Mouse (Mus musculus): Measurements from ENCODE around the gene Hoxc11. TPM values are rescaled to one million over a fixed set of nuclear protein-coding genes. Genes with fewer than 3 reads are reported as not detected.

Hoxc11 gene
- total and polyA plus RNA-seq, 3 experiments = not detected

- TF ChIP-seq JUND (conservative IDR thresholded peaks at IDR 0.05; ENCODE audit: low read depth, low read length) (no peak), ZC3H11A (IDR thresholded peaks at IDR 0.05; ENCODE audit: low read depth, low read length) (no peak), E2F4 (IDR thresholded peaks at IDR 0.05; ENCODE audit: insufficient replicate concordance, low read depth, low read length) (no peak), ZNF384 (IDR thresholded peaks at IDR 0.05; ENCODE audit: low read depth, low read length) (no peak), EP300 (IDR thresholded peaks at IDR 0.05; ENCODE audit: low read length) (no peak), JUN (IDR thresholded peaks at IDR 0.05; ENCODE audit: insufficient read depth, low read depth, low read length) (no peak), ZMIZ1 (IDR thresholded peaks at IDR 0.05; ENCODE audit: low read depth, low read length) (no peak), CHD1 (IDR thresholded peaks at IDR 0.05; ENCODE audit: low read depth, low read length) (no peak), RCOR1 (conservative IDR thresholded peaks at IDR 0.05; ENCODE audit: low read depth, low read length) (no peak), SIN3A (IDR thresholded peaks at IDR 0.05; ENCODE audit: low read length) (no peak), USF2 (conservative IDR thresholded peaks at IDR 0.05; ENCODE audit: low read depth, low read length) (no peak), MAX (IDR thresholded peaks at IDR 0.05; ENCODE audit: low read length) (no peak), MAFK (IDR thresholded peaks at IDR 0.05; ENCODE audit: insufficient replicate concordance, low read length) (no peak), CTCF (conservative IDR thresholded peaks at IDR 0.05 in 1 of 2, IDR thresholded peaks at IDR 0.05 in 1 of 2; ENCODE audit: low read depth in 2 of 2, low read length in 2 of 2) (no peak), SMC3 (IDR thresholded peaks at IDR 0.05; ENCODE audit: low read depth, low read length) (no peak), NRF1 (IDR thresholded peaks at IDR 0.05; ENCODE audit: low read depth, low read length) (no peak), NELFE (IDR thresholded peaks at IDR 0.05; ENCODE audit: low read depth, low read length) (no peak), TCF12 (IDR thresholded peaks at IDR 0.05; ENCODE audit: low read depth, low read length) (no peak), GABPA (IDR thresholded peaks at IDR 0.05; ENCODE audit: insufficient replicate concordance, low read depth, low read length) (no peak), BHLHE40 (IDR thresholded peaks at IDR 0.05; ENCODE audit: low read depth, low read length) (no peak)
- dilution Hi-C loops (cut with MboI; ENCODE audit: extremely low pct_ligation_motif_present, extremely low pct_unique_long_range_greater_than_20kb, low sequenced_read_pairs) = no loop called here
- in situ Hi-C loops (cut with MboI; ENCODE audit: low pct_ligation_motif_present, low pct_unique_long_range_greater_than_20kb, low sequenced_read_pairs) = no loop called here
Measured at GRCm38 (mm10) chr15:102962492-102962891, 8.3 kb downstream of the Hoxc11 start.

GRCm38 (mm10) chr15:102963259-102963658 lies 9.0 kb downstream of the Hoxc11 start:
- Histone ChIP-seq H3K4me2 (ENCODE audit: insufficient read depth, low read depth, poor library complexity, severe bottlenecking) (peak overlapping the region; percentile 79), H3K36me3 (replicated peaks in 1 of 2; ENCODE audit: control insufficient read depth in 1 of 2, insufficient read depth in 1 of 2, low read length in 1 of 2) (no peaks in the 10 kb centered on the region), H3K9me3 (replicated peaks; ENCODE audit: low read length) (no peaks in the 10 kb centered on the region), H3K4me3 (replicated peaks in 1 of 3; ENCODE audit: low read depth in 2 of 3, low read length in 2 of 3, poor library complexity in 1 of 3) (no peak overlapping the region), H3K4me1 (ENCODE audit: control insufficient read depth in 1 of 2, insufficient read depth in 2 of 2) (peaks cover 3 to 32% of the 10 kb centered on the region in 2 experiments), H3K27me3 (replicated peaks) (peaks cover 93% of the 10 kb centered on the region), H3K9ac (ENCODE audit: insufficient read depth, low read depth) (peak overlapping the region; percentile 7), H3K27ac (ENCODE audit: insufficient read depth, low read depth) (no peak overlapping the region), H3K79me2 (replicated peaks; ENCODE audit: control insufficient read depth, extremely low read depth, insufficient read depth, poor library complexity, severe bottlenecking) (no peaks in the 10 kb centered on the region)
- dilution Hi-C loops (cut with MboI; ENCODE audit: extremely low pct_ligation_motif_present, extremely low pct_unique_long_range_greater_than_20kb, low sequenced_read_pairs) = no loop called here
- TF ChIP-seq JUND (conservative IDR thresholded peaks at IDR 0.05; ENCODE audit: low read depth, low read length) (no peak), UBTF (IDR thresholded peaks at IDR 0.05; ENCODE audit: low read depth, low read length) (no peak), USF1 (IDR thresholded peaks at IDR 0.05; ENCODE audit: low read depth, low read length) (no peak), CHD2 (IDR thresholded peaks at IDR 0.05; ENCODE audit: low read length) (no peak), MYC (IDR thresholded peaks at IDR 0.05; ENCODE audit: low read depth, low read length) (no peak), ELF1 (IDR thresholded peaks at IDR 0.05; ENCODE audit: low read depth, low read length) (no peak), BHLHE40 (IDR thresholded peaks at IDR 0.05; ENCODE audit: low read depth, low read length) (no peak), EP300 (IDR thresholded peaks at IDR 0.05; ENCODE audit: low read length) (no peak), ETS1 (conservative IDR thresholded peaks at IDR 0.05; ENCODE audit: low read depth, low read length) (no peak), ZMIZ1 (IDR thresholded peaks at IDR 0.05; ENCODE audit: low read depth, low read length) (no peak), HCFC1 (IDR thresholded peaks at IDR 0.05; ENCODE audit: low read depth, low read length) (no peak), ZNF384 (IDR thresholded peaks at IDR 0.05; ENCODE audit: low read depth, low read length) (no peak), JUN (IDR thresholded peaks at IDR 0.05; ENCODE audit: insufficient read depth, low read depth, low read length) (no peak), MXI1 (IDR thresholded peaks at IDR 0.05; ENCODE audit: low read depth, low read length) (no peak), KAT2A (IDR thresholded peaks at IDR 0.05; ENCODE audit: insufficient replicate concordance, low read length) (no peak)
- DNase-seq (ENCODE audit: extremely low read depth) = no peak
- in situ Hi-C loops (cut with MboI; ENCODE audit: low pct_ligation_motif_present, low pct_unique_long_range_greater_than_20kb, low sequenced_read_pairs) = no loop called here

More at GRCm38 (mm10) chr15:102962492-102962891, 8.3 kb downstream of the Hoxc11 start:
- Histone ChIP-seq H3K9ac (ENCODE audit: insufficient read depth, low read depth) (no peak overlapping the region), H3K27ac (ENCODE audit: insufficient read depth, low read depth) (no peak overlapping the region), H3K79me2 (replicated peaks; ENCODE audit: control insufficient read depth, extremely low read depth, insufficient read depth, poor library complexity, severe bottlenecking) (no peaks in the 10 kb centered on the region), H3K36me3 (replicated peaks in 1 of 2; ENCODE audit: control insufficient read depth in 1 of 2, insufficient read depth in 1 of 2, low read length in 1 of 2) (no peaks in the 10 kb centered on the region), H3K4me3 (replicated peaks in 1 of 3; ENCODE audit: low read depth in 2 of 3, low read length in 2 of 3, poor library complexity in 1 of 3) (no peak overlapping the region), H3K27me3 (replicated peaks) (peaks cover 95% of the 10 kb centered on the region), H3K4me1 (ENCODE audit: control insufficient read depth in 1 of 2, insufficient read depth in 2 of 2) (peaks cover 3 to 32% of the 10 kb centered on the region in 2 experiments), H3K9me3 (replicated peaks; ENCODE audit: low read length) (no peaks in the 10 kb centered on the region), H3K4me2 (ENCODE audit: insufficient read depth, low read depth, poor library complexity, severe bottlenecking) (no peak overlapping the region)
- no peak for DNase-seq (ENCODE audit: extremely low read depth)
